Mouse (Mus musculus): ENCODE results near the gene Snx25.
A peak's percentile ranks its signal among the peaks of the same experiment; 100 is the strongest.

Gene Snx25

GRCm38 (mm10) chr8:46152064-46153031 lies at the start of gene Snx25:
Snx25 (minus strand) TSS chr8:46152159.
- peak; percentile 78 for DNase-seq (ENCODE audit: low spot score)

- DNase-seq (ENCODE audit: low spot score), result no peak
These were observed 45.7 kb upstream of the Snx25 start for GRCm38 (mm10) chr8:46197673-46198072.

- no peak for DNase-seq (ENCODE audit: low spot score)
These were observed 44.9 kb upstream of the Snx25 start for GRCm38 (mm10) chr8:46196877-46197276.

GRCm38 (mm10) chr8:46193100-46193499 lies 41.1 kb upstream of the Snx25 start:
- DNase-seq (ENCODE audit: low spot score), result no peak

DNA sequence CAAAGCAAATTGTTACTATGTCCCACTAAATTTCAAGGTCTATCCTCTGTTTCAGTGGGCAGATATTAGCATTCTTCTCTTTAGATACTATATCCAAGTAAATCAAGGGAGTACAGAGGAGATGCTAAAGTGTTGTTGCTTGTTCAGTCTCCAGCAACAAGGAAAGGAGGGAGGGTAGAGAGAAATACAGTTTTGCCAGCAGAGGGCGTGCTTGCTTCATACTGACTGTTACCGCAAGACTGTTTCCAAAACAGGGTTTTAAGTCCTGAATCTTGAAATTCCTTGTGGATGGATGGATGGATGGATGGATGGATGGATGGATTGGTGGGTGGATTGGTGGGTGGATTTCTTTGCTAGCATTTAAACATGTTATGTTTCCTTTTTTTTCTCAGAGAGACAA lies 33.4 kb upstream of the Snx25 start:
- DNase-seq (ENCODE audit: low spot score), result peak; percentile 48

DNA sequence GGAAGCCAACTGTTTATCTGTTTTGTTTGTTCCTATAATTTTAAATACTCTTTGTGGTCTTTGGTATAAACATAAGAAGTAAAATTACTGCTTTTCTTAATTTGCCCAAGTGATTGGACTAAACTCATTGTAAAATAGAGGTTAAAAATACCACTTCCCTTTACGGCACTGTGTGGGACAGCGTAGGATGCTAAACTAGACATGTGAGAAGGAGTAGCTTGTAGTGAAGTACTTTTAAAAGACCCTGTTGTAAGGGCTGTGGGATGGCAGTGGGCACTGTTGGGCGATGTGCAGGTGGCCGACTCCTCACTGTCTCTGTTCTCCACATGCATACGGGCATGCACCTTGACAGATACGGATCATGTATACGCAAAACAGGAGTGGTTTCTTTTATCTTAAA lies 28.2 kb upstream of the Snx25 start:
- DNase-seq (ENCODE audit: low spot score), result no peak

DNA sequence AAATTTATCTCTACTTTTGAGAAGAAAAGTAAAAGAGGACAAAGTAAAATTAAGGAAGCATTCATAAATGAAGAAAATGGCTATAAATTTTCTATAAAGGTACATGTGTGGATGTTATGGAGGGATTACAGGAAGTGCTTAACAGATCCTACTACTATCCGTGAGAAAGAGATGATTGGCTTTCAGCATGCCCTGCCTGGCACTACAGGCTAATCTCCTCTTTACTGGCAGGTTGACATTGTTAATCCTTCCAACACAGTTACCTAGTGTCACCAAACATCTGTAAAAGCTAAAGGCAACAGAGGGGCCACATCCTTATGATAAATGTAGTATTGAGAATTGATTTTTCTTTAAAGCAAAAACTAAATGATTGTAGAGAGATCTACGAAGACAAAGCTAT lies 21.7 kb upstream of the Snx25 start:
- DNase-seq (ENCODE audit: low spot score), result no peak

- no peak for DNase-seq (ENCODE audit: low spot score)
These were observed 11.9 kb upstream of the Snx25 start for GRCm38 (mm10) chr8:46163870-46164190.

DNA sequence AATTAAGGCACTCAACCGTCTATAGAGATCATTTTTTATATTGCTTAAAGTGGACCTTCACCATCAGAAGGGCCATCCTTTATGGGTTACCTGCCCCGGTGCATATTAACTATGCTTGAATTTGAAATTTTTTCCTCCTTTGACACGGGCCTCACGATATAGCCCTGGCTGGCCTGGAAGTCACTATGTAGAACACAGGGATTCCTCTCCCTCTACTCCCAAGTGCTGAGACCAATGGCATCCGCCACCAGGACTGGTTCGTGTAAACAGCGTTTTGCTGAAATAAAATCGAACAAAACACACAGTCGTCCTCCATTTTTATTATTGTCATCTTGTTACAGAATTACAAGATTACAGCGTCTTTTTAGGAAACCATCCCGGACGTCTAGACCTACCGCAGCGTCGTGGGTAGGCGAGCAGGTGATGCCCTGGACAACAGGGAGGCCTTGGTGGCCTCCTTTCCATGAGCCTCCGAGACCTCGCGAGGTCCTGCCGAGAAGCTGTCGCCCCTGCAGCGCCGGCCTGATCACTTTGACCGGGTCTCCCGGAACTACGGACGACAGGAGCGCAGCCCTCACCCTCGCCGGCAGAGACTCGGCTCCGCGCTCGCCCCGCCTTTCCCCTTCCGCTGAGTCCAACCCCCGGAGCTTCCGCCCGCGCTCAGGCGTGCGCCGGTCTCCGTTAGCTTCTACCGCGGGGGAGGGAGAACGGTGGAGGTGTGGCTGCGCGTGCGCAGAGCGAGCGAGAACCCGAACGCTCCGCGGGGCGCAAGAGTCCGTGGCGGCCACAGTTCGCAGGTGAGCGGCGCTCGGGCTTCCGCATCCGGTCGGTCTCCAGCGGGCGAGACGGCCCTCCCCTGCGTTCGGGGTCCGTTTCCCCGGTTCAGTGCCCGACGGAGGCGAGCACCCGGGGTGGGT lies 11.3 kb upstream of the Snx25 start:
- DNase-seq (ENCODE audit: low spot score), result peak; percentile 94

DNA sequence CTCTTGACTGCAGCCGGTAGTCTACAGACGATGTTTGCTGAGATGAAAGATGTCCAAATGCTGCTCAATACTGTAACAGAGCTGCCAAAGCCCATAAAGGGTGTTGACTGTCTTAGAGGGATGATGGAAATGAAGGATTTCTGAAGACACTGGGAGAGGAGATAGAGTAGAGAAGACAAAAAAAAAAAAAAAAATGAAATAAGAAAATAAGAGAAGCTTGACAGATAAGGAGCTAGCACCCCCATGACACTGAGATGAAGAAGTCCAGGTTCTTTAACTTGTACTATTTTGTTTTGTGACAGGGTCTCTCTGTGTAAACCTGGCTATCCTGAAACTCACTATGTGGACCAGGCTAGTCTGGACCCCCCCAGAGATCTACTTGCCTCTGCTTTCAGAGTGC lies 1.1 kb upstream of the Snx25 start:
- no peak for DNase-seq (ENCODE audit: low spot score)

- no peak for DNase-seq (ENCODE audit: low spot score)
These were observed 527 bp downstream of the Snx25 start, which contains the start of gene Cfap97 for GRCm38 (mm10) chr8:46151202-46152062. Cfap97 (plus strand) TSS chr8:46151771.

- no peak for DNase-seq (ENCODE audit: low spot score)
These were observed 2.2 kb downstream of the Snx25 start for GRCm38 (mm10) chr8:46149782-46150181.

DNA sequence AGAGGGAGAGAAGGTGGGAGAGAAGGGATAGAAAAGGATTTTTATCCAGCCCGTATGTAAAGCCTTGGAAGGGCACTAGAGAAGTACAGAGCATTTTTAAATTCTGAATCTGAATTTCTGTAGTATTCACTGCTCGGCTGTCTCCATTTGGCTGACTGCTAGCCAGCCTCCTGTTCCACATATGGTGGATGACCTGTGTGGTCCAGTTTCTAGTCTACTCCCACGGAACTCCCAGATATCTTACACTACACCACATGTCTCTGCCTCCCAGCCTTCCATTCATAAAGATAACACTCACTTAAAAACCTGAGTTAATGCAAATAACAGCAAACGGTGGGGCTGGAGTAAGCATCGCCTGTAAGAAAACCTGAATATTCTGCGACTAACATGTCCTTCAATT lies 2.7 kb downstream of the Snx25 start:
- DNase-seq (ENCODE audit: low spot score), result no peak

GRCm38 (mm10) chr8:46146173-46146572 lies 5.8 kb downstream of the Snx25 start:
- DNase-seq (ENCODE audit: low spot score), result no peak

DNA sequence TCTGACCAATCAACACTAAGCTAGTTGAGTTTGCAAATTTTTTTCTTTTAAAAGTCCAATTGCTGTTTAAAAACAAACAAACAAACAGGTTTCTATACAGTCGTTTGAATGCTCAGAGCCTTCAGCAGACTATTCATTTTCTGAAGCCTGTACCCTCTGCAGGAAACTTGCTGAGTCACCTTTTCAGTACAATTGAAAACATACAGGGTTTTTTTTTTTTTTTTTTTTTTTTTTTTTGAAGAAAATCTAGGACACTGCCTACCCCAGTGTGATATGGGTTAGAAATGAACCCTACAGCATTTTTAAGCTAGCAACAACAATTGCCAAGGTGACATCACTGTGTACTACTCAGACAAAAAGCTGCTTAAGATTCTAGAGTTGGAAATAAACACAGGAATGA lies 8.0 kb downstream of the Snx25 start:
- no peak for DNase-seq (ENCODE audit: low spot score)

DNA sequence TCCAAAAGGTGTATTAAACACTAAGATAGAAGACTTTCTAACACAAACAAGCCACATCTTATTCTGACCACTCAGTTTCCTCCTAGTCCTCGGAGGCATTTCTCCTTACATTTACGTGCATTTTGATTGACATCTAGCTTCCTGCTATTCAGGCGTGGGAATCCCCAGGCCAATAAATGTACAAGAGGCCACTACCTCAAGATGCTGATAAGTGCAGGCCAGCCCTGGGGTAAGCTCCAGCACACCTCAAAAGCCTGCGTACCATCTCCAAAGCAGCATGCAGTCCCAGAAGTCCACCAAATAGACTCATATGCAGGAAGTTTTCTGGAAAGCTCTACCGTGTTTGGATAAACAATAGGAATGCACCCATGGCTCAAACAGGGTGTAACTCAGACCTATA lies 8.5 kb downstream of the Snx25 start:
- DNase-seq (ENCODE audit: low spot score), result no peak

DNA sequence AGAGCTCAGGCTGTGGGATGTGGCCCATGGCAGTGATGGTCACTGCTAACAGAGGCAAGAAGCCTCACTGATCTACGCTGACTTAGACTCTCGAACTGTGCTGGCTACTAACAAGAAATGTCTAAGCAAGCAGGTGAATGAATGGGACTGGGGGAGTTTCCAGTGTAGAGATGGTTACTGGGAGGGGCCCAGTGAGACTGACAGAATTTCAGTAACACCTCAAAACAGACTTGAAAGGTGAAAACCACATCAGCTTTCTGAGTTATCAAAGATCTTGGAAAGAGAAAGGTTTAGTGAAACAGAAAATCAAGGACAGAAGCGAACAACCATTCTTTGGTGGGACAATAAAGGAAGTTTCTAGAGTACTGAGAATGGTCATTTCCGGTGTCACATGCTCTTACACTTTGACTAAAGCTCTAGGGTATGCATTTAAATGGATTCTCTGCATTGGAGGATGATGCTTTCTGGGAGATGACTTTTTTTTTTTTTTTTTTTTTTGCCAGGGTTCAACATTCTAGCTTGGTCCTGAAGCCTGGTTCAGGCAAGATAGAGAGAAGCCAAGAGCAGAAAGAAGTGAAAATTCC lies 9.4 kb downstream of the Snx25 start:
- DNase-seq (ENCODE audit: low spot score), result no peak

DNA sequence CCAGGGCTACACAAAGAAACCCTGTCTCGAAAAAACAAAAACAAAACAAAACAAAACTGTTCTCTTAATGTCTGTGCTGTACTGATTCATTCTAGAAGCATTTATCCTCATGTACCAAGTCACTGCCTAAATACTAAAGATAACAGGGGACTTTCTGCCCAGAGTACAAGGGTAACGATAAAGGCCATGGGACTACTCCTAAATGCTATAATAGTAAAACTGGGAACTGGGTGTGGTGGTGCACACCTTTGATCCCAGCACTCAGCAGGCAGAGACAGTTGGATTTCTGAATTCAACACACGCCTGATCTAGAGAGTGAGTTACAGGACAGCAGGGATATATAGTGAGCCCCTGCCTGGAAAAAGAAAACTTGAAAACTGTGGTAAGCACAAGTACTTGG lies 10.3 kb downstream of the Snx25 start:
- DNase-seq (ENCODE audit: low spot score), result no peak

- no peak for DNase-seq (ENCODE audit: low spot score)
These were observed 11.4 kb downstream of the Snx25 start for GRCm38 (mm10) chr8:46140376-46141120.

DNA sequence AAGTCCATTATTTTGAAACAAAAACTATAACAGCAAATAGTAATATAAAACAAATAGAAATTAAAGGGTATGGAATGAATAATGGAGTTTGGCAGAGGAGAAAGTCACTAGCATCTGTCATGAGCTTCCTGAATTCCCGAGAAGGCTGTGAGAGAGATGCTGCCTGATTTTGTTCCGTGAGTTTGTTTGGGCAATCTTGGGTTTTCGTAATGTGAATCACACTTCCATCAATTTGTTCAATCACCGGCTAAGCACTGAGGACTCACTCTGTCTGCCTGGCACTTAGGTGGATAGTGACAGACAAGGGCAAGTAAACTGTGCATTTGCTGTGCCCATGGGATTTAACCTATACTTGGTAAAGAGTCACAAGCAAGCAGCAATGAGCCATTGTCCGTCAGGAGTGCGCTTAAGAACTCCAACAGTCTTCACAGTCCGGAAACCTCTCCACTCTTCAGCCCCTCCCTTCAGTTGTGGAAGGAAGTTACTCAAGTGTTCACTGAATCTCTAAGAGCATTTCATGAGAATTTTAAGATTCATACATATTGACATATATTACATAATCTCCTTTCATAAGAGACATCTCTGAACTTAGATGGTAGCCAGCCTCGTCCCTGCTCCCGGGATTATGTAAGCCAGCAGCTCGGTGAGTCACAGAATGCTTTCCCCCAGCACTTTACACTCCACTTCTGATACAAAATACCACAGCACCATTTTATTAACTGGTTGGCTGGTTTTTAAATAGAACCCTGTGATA lies 13.9 kb downstream of the Snx25 start:
- no peak for DNase-seq (ENCODE audit: low spot score)
